Mouse (Mus musculus) forebrain, embryonic 12.5 days (tissue): Measurements from ENCODE around the gene Prl7a1. TPM values are rescaled to one million over a fixed set of nuclear protein-coding genes. Genes with fewer than 3 reads are reported as not detected.

ENCODE experiments used
- ATAC-seq: fragments of 200-750 bp; cut with Nextera tagmentation; 2 replicates; pipeline ENCODE4 v1.8.0; 2017; ENCODE audit warnings: moderate TSS enrichment; ENCODE audit not compliant: low FRiP score
- H3K27ac ChIP-seq: fragments of 300-500 bp; sonication (generic); 2 replicates; pipeline ENCODE4 v1.5.1; 2016; ENCODE audit warnings: mild to moderate bottlenecking
- H3K27me3 ChIP-seq: fragments of 300-500 bp; sonication (generic); 2 replicates; pipeline ENCODE4 v1.6.1; 2016; ENCODE audit warnings: mild to moderate bottlenecking
- H3K36me3 ChIP-seq: fragments of 300-500 bp; sonication (generic); replicated peaks from 2 replicates; pipeline ENCODE4 v1.6.1; 2016; ENCODE audit warnings: mild to moderate bottlenecking
- H3K4me1 ChIP-seq: fragments of 300-500 bp; sonication (generic); 2 replicates; pipeline ENCODE4 v1.6.1; 2016
- H3K4me2 ChIP-seq: fragments of 300-500 bp; sonication (generic); 2 replicates; pipeline ENCODE4 v1.6.1; 2016; ENCODE audit warnings: mild to moderate bottlenecking, moderate library complexity
- H3K4me3 ChIP-seq: fragments of 300-500 bp; sonication (generic); replicated peaks from 2 replicates; pipeline ENCODE4 v1.5.1; 2016; ENCODE audit warnings: mild to moderate bottlenecking
- H3K9ac ChIP-seq: fragments of 300-500 bp; sonication (generic); 2 replicates; pipeline ENCODE4 v1.6.1; 2016; ENCODE audit warnings: mild to moderate bottlenecking
- H3K9me3 ChIP-seq: fragments of 300-500 bp; sonication (generic); 2 replicates; pipeline ENCODE4 v1.6.1; 2016
- WGBS: fragments of 180-500 bp; shearing (Covaris S2); methylation state at CpG from one replicate; pipeline ENCODE4 v1.1.7; 2016; 5-methylcytosine and 5-hydroxymethylcytosine counted together
- polyA plus RNA-seq: library from polyadenylated mRNA; unstranded; fragments of >200 nt; fragmentation: Nextera tagmentation; extraction: Ambion mirVana; gene quantifications from 2 replicates; pipeline ENCODE4 v1.2.1, GENCODE M21; 2016

The Prl7a1 gene
- not detected in 2 replicates for polyA plus RNA-seq

DNA sequence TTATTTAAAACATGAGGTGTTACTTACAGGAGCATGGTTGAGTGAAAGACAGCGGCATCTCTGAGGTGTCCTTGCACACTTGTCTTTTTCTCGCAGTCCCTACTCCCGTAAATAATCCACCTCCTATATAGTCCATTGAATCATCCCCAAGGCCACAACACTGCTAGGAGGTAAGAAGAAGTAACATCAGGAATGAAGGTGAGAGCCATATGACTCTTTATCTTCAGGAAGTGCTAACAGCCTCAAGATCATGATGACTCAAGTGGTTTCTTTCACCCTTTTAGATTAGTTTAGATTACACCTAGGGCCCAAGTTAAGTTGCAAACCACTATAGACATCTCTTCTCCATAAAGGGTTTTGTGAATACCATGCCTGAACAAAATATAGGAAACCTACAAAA is at the start of gene Prl7a1:
Gene Prl7a1 (minus strand): TSS at position 101 of the 400 bp plus-strand sequence.
- no peaks in the 10 kb centered on the region for H3K4me1 ChIP-seq
- H3K27me3 ChIP-seq, result no peaks in the 10 kb centered on the region
- H3K36me3 ChIP-seq, result no peaks in the 10 kb centered on the region
- no peak within 1 kb of the TSS for H3K4me3 ChIP-seq
- no peak within 1 kb of the TSS for H3K4me2 ChIP-seq
- ATAC-seq, result no peak
- no peak within 1 kb of the TSS for H3K27ac ChIP-seq
- H3K9ac ChIP-seq, result no peak within 1 kb of the TSS
- H3K9me3 ChIP-seq, result no peaks in the 10 kb centered on the region
- WGBS, result 97% methylated on average over 3 of the region's 3 CpGs

- H3K9ac ChIP-seq, result no peak within 1 kb of the TSS
- H3K4me3 ChIP-seq, result no peak within 1 kb of the TSS
- H3K27ac ChIP-seq, result no peak within 1 kb of the TSS
- no peak for ATAC-seq
- no peaks in the 10 kb centered on the region for H3K36me3 ChIP-seq
- no peaks in the 10 kb centered on the region for H3K27me3 ChIP-seq
- no peaks in the 10 kb centered on the region for H3K4me1 ChIP-seq
- 86% methylated on average over 4 of the region's 4 CpGs for WGBS
- H3K4me2 ChIP-seq, result no peak within 1 kb of the TSS
- no peaks in the 10 kb centered on the region for H3K9me3 ChIP-seq
Measured at GRCm38 (mm10) chr13:27667936-27668335, 25.6 kb upstream of the Prl7a1 start, which contains the start of gene Prl7a2. TSS of gene Prl7a2 (minus strand) at chr13:27668036.

- Histone ChIP-seq H3K4me3 (no peak overlapping the region), H3K4me2 (no peak overlapping the region), H3K27me3 (no peaks in the 10 kb centered on the region), H3K27ac (no peak overlapping the region), H3K9me3 (no peaks in the 10 kb centered on the region), H3K9ac (no peak overlapping the region), H3K4me1 (no peaks in the 10 kb centered on the region), H3K36me3 (no peaks in the 10 kb centered on the region)
- no peak for ATAC-seq
- 85% methylated on average over 2 of the region's 2 CpGs for WGBS
Measured at GRCm38 (mm10) chr13:27660747-27661146, 18.5 kb upstream of the Prl7a1 start.

GRCm38 (mm10) chr13:27610482-27610881 is 31.8 kb downstream of the Prl7a1 start, which contains the start of gene Prl7b1:
TSS of gene Prl7b1 (minus strand) at chr13:27610582.
- Histone ChIP-seq H3K27me3 (no peaks in the 10 kb centered on the region), H3K9me3 (no peaks in the 10 kb centered on the region), H3K27ac (no peak within 1 kb of the TSS), H3K4me1 (no peaks in the 10 kb centered on the region), H3K9ac (no peak within 1 kb of the TSS), H3K4me2 (no peak within 1 kb of the TSS), H3K4me3 (no peak within 1 kb of the TSS), H3K36me3 (no peaks in the 10 kb centered on the region)
- 75% methylated on average over 4 of the region's 4 CpGs for WGBS
- ATAC-seq, result no peak

Other genes starting within 250 kb of the Prl7a1 start
- not detected in 2 replicates for gene Prl8a6, start 203.8 kb downstream of the Prl7a1 start, polyA plus RNA-seq
- gene Prl8a8, start 129.3 kb downstream of the Prl7a1 start, polyA plus RNA-seq, result not detected in 2 replicates
- not detected in 2 replicates for gene Prl8a9, start 77.9 kb downstream of the Prl7a1 start, polyA plus RNA-seq
- gene Prl8a1, start 60.3 kb downstream of the Prl7a1 start, polyA plus RNA-seq, result not detected in 2 replicates
- gene Prl7b1, start 31.9 kb downstream of the Prl7a1 start, polyA plus RNA-seq, result not detected in 2 replicates
- not detected in 2 replicates for gene Prl7a2, start 25.5 kb upstream of the Prl7a1 start, polyA plus RNA-seq
- gene Prl7d1, start 74.2 kb upstream of the Prl7a1 start, polyA plus RNA-seq, result not detected in 2 replicates
- not detected in 2 replicates for gene Prl7c1, start 138.3 kb upstream of the Prl7a1 start, polyA plus RNA-seq
- not detected in 2 replicates for gene Prl2a1, start 159.2 kb upstream of the Prl7a1 start, polyA plus RNA-seq
- not detected in 2 replicates for gene Prl2c1, start 206.8 kb upstream of the Prl7a1 start, polyA plus RNA-seq